Mouse (Mus musculus): ENCODE measurements around the gene Scn9a. TPM values are rescaled to one million over a fixed set of nuclear protein-coding genes. Genes with fewer than 3 reads are reported as not detected.

The Scn9a gene
- total RNA-seq, 2 experiments from 2014 or later: not detected

- DNase-seq: no peak
- intact Hi-C loops (cut with DNase I; ENCODE audit: low total_unique reads): loop anchor here (10.0 kb wide), 1 partner anchor 180 kb away; no protein-coding TSS in a partner anchor
Observed at GRCm38 (mm10) chr2:66464874-66465458, 169.8 kb downstream of the Scn9a start.

DNA sequence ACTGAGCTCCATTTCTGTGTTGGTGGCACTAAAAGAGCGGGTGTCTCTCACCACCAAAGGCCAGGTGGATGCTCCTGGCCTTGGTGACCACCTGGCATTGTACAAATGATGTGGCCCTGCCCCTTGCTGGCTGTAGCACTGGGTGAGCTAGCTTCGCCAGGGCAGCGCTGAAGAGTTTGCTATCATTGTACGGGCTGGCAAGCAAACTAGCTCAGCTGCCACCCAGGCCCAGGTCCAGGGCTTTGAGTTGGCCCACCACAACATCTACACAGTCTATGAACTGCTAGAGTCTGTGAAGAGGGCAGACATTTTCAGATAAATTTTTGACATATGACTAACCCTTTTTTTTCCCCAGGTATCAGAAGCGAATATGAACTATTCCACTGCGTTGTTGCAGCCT is 170.8 kb downstream of the Scn9a start:
- intact Hi-C loops (cut with DNase I; ENCODE audit: low total_unique reads): loop anchor here (10.0 kb wide), 1 partner anchor 181 kb away; no protein-coding TSS in a partner anchor
- DNase-seq: no peak

- intact Hi-C loops (cut with DNase I; ENCODE audit: low total_unique reads): loop anchor here (10.0 kb wide), 1 partner anchor 182 kb away; no protein-coding TSS in a partner anchor
- no peak for DNase-seq
Observed at GRCm38 (mm10) chr2:66462458-66462857, 172.3 kb downstream of the Scn9a start.

- intact Hi-C loops (cut with DNase I; ENCODE audit: low total_unique reads): no loop called here
- no peak for DNase-seq
Observed at GRCm38 (mm10) chr2:66440711-66441110, 194.1 kb downstream of the Scn9a start, which contains the start of gene Scn1a. TSS of gene Scn1a (minus strand) at chr2:66440840.

GRCm38 (mm10) chr2:66439764-66440471 is 194.8 kb downstream of the Scn9a start:
- DNase-seq: no peak
- intact Hi-C loops (cut with DNase I; ENCODE audit: low total_unique reads): no loop called here

DNA sequence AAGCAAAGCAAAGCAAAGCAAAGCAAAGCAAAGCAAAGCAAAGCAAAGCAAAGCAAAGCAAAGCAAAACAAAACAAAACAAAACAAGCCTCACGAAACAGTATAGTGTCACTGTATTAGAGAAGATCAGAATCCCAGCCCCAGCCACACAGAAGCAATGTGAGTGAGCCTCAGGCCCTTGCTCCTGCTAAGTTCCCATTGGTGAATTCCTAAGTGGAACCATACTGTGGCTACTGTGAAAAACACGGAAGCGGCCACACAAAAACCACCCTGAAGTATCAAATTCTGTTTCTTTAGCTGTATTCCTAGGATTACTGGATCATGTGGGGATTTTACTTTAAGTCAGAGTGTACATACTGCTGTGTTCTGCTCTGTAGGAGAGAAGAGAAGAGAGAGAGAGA is 198.5 kb downstream of the Scn9a start:
- intact Hi-C loops (cut with DNase I; ENCODE audit: low total_unique reads): no loop called here
- no peak for DNase-seq

Other genes starting within 250 kb of the Scn9a start
- gene Scn1a, start 194.1 kb downstream of the Scn9a start, total RNA-seq (2021): under 1 TPM in 1 of 2 experiments, not detected in 1; 0.07 TPM
- gene Scn7a, start 150.0 kb upstream of the Scn9a start, total RNA-seq (2021): 1 to 10 TPM; 2.5 to 3.8 TPM

Data from gastrocnemius, postnatal 14 days (tissue).